Mouse (Mus musculus): ENCODE data around the gene Kat2a. TPM values are rescaled to one million over a fixed set of nuclear protein-coding genes. Genes with fewer than 3 reads are reported as not detected.

Kat2a gene
- polyA plus RNA-seq, 1 experiment from 2014 or later: 50.7 TPM

- Histone ChIP-seq H3K9me3 (ENCODE audit: control insufficient read depth, low read depth, low read length) (no peaks in the 10 kb centered on the region), H3K4me3 (ENCODE audit: low read depth, low read length) (peak overlapping the region; percentile 99; the same call in 1 of the 2 replicates), H3K4me1 (ENCODE audit: control insufficient read depth, insufficient read depth, low read length) (peaks cover 13% of the 10 kb centered on the region), H3K27me3 (ENCODE audit: control insufficient read depth, insufficient read depth, low read length) (no peaks in the 10 kb centered on the region), H3K36me3 (ENCODE audit: control insufficient read depth, insufficient read depth, low read length) (no peaks in the 10 kb centered on the region), H3K9ac (replicated peaks; ENCODE audit: low read depth, low read length) (no peak overlapping the region), H3K4me2 (replicated peaks; ENCODE audit: low read depth, low read length) (peak overlapping the region; percentile 53), H3K27ac (ENCODE audit: low read length) (no peak overlapping the region)
- 19% methylated on average over 5 of the region's 5 CpGs for WGBS
- ATAC-seq (ENCODE audit: insufficient number of reproducible peaks, insufficient read depth, low FRiP score, low read depth): no peak
Measured at GRCm38 (mm10) chr11:100738749-100739148, 26.5 kb upstream of the Kat2a start.

DNA sequence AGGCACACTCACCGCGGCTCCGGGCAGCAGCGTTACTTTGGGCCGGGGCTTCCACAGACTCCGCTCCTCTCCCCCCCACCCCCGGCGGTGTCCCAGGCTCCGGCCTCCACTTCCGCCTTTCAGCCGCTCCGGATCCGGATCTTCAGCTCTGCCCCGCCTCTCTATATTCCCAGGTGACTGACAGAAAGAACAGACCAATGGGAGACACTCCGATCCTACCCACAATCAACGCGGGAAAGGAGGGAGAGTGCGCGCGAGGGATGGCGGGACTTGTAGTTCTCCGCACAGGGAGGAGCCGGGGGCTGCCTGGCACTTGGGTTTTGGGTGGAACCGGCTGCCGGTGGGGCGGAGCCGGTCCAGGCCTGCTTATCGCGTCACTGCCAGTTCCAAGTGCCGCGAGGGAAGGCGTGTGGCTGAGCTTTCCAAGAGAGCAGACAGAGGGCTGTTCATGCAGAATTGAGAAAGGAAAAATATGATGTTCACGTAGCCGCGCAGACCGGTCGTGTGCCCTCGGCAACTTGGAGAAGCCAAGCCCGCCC, 25.9 kb upstream of the Kat2a start, which contains the start of gene Rab5c:
Gene Rab5c (minus strand): TSS at position 150 of the 539 bp plus-strand sequence.
- H3K4me1 ChIP-seq (ENCODE audit: control insufficient read depth, insufficient read depth, low read length): peaks cover 13% of the 10 kb centered on the region
- no peaks in the 10 kb centered on the region for H3K36me3 ChIP-seq (ENCODE audit: control insufficient read depth, insufficient read depth, low read length)
- H3K27me3 ChIP-seq (ENCODE audit: control insufficient read depth, insufficient read depth, low read length): no peaks in the 10 kb centered on the region
- H3K9ac ChIP-seq (replicated peaks; ENCODE audit: low read depth, low read length): peak within 1 kb of the TSS; percentile 87
- peak within 1 kb of the TSS; percentile 99 for H3K4me3 ChIP-seq (ENCODE audit: low read depth, low read length)
- ATAC-seq (ENCODE audit: insufficient number of reproducible peaks, insufficient read depth, low FRiP score, low read depth): peak; percentile 99
- peak within 1 kb of the TSS; percentile 88 for H3K4me2 ChIP-seq (replicated peaks; ENCODE audit: low read depth, low read length)
- WGBS: under 1% methylated on average over 39 of the region's 39 CpGs
- H3K27ac ChIP-seq (ENCODE audit: low read length): peak within 1 kb of the TSS; percentile 56
- H3K9me3 ChIP-seq (ENCODE audit: control insufficient read depth, low read depth, low read length): no peaks in the 10 kb centered on the region

DNA sequence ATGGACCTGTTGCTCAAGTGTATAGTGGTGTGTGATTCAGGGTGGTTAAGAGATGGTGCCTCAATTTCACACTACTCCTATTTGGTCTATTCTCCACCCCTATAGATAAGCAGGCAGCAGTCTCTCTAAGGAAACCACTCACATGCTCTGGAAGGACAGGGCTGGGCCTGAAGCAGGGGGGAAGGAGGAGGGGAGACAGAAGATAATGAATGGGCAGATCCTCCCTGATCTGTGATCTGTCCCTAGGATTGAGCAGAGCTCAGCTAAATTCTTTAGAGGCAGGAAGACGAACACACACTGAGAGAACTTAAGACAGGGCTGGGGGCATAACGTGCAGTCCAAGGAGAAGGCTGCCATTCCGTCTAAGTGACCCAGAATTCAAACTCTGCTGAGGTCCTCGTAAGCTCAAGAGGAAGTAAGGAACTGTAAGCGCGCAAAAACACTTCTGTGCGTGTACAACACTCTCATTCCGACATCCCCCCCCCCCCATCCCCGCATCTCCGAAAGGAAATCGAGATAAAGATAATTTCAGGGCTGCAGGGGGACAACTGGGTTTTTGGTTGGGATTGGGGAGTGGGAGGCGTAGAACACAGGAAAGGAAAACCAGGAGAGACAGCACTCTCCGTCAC, 25.0 kb upstream of the Kat2a start:
- peak overlapping the region; percentile 87 for H3K9ac ChIP-seq (replicated peaks; ENCODE audit: low read depth, low read length)
- peak overlapping the region; percentile 56 for H3K27ac ChIP-seq (ENCODE audit: low read length)
- H3K4me2 ChIP-seq (replicated peaks; ENCODE audit: low read depth, low read length): peak overlapping the region; percentile 88
- 2% methylated on average over 13 of the region's 13 CpGs for WGBS
- no peaks in the 10 kb centered on the region; the same call in 1 of the 2 replicates for H3K36me3 ChIP-seq (ENCODE audit: control insufficient read depth, insufficient read depth, low read length)
- H3K4me3 ChIP-seq (ENCODE audit: low read depth, low read length): peak overlapping the region; percentile 99
- no peaks in the 10 kb centered on the region for H3K27me3 ChIP-seq (ENCODE audit: control insufficient read depth, insufficient read depth, low read length)
- peaks cover 13% of the 10 kb centered on the region for H3K4me1 ChIP-seq (ENCODE audit: control insufficient read depth, insufficient read depth, low read length)
- H3K9me3 ChIP-seq (ENCODE audit: control insufficient read depth, low read depth, low read length): no peaks in the 10 kb centered on the region
- no peak for ATAC-seq (ENCODE audit: insufficient number of reproducible peaks, insufficient read depth, low FRiP score, low read depth)

DNA sequence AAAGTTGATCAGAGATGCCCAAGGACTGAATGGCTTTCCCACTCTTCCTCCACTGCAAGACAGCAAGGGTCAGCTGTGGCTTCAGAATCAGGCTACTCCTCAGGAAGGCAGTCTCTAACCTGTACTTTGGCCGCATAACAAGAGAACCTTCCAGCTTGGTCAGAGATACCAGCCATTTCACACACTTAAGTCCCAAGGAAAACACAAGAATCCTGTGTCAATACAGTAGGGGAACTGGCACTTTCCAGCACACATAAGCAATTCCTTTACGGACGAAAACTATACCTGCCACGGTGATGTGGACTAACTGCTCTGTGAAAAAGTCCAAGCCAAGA, 24.4 kb upstream of the Kat2a start:
- no peak for ATAC-seq (ENCODE audit: insufficient number of reproducible peaks, insufficient read depth, low FRiP score, low read depth)
- no peaks in the 10 kb centered on the region for H3K27me3 ChIP-seq (ENCODE audit: control insufficient read depth, insufficient read depth, low read length)
- H3K4me1 ChIP-seq (ENCODE audit: control insufficient read depth, insufficient read depth, low read length): peaks cover 13% of the 10 kb centered on the region
- peak overlapping the region; percentile 99 for H3K4me3 ChIP-seq (ENCODE audit: low read depth, low read length)
- H3K9ac ChIP-seq (replicated peaks; ENCODE audit: low read depth, low read length): peak overlapping the region; percentile 87; the same call in 1 of the 2 replicates
- no peak overlapping the region for H3K27ac ChIP-seq (ENCODE audit: low read length)
- H3K4me2 ChIP-seq (replicated peaks; ENCODE audit: low read depth, low read length): peak overlapping the region; percentile 88
- H3K9me3 ChIP-seq (ENCODE audit: control insufficient read depth, low read depth, low read length): no peaks in the 10 kb centered on the region
- H3K36me3 ChIP-seq (ENCODE audit: control insufficient read depth, insufficient read depth, low read length): no peaks in the 10 kb centered on the region; the same call in 1 of the 2 replicates
- 61% methylated on average over 4 of the region's 4 CpGs for WGBS

DNA sequence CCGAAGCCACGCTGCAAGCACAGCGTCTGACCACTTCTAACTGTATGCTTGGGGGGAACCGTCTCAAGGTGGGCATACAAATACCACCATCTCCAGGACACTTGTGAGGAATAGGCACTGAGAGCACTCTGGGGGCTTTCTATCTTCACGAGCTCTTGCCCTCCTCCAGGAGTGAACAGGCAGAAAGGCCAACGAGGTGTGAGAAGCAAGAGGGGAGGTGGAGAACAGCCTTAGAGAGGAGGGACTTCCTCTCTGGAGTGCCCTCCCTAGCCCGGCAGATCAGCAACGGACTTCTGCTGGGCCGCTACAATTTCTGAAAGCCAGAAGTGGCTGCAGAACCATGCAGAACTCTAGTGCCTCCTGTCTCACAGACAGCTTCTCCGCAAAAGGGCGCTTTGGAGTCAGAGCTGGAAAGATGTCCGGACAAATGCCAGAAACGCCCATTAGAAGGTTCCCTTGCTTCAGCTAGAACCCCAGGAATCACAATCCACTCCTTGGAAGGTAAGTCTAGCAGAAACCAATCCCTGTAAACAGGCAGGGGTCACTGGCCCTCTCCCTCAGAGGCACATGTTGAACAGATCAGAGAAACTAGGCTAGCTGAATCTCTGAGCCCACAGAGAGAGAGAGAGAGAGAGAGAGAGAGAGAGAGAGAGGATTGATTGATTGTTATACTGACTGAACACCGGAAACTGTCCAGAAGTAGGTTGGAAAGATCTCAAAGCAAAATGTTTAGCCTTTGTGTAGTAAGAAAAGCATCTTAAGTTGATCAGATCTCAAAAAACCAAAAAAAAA, 23.9 kb upstream of the Kat2a start:
- no peak for ATAC-seq (ENCODE audit: insufficient number of reproducible peaks, insufficient read depth, low FRiP score, low read depth)
- H3K4me3 ChIP-seq (ENCODE audit: low read depth, low read length): 0 out of 2 replicates have a peak overlapping the region, but pooled peaks have one; percentile 99
- H3K4me1 ChIP-seq (ENCODE audit: control insufficient read depth, insufficient read depth, low read length): peaks cover 13% of the 10 kb centered on the region
- no peak overlapping the region; the same call in 1 of the 2 replicates for H3K9ac ChIP-seq (replicated peaks; ENCODE audit: low read depth, low read length)
- no peaks in the 10 kb centered on the region for H3K9me3 ChIP-seq (ENCODE audit: control insufficient read depth, low read depth, low read length)
- H3K27ac ChIP-seq (ENCODE audit: low read length): no peak overlapping the region
- 68% methylated on average over 14 of the region's 14 CpGs for WGBS
- no peaks in the 10 kb centered on the region; the same call in 1 of the 2 replicates for H3K36me3 ChIP-seq (ENCODE audit: control insufficient read depth, insufficient read depth, low read length)
- peak overlapping the region; percentile 16; the same call in 1 of the 2 replicates for H3K4me2 ChIP-seq (replicated peaks; ENCODE audit: low read depth, low read length)
- H3K27me3 ChIP-seq (ENCODE audit: control insufficient read depth, insufficient read depth, low read length): no peaks in the 10 kb centered on the region

DNA sequence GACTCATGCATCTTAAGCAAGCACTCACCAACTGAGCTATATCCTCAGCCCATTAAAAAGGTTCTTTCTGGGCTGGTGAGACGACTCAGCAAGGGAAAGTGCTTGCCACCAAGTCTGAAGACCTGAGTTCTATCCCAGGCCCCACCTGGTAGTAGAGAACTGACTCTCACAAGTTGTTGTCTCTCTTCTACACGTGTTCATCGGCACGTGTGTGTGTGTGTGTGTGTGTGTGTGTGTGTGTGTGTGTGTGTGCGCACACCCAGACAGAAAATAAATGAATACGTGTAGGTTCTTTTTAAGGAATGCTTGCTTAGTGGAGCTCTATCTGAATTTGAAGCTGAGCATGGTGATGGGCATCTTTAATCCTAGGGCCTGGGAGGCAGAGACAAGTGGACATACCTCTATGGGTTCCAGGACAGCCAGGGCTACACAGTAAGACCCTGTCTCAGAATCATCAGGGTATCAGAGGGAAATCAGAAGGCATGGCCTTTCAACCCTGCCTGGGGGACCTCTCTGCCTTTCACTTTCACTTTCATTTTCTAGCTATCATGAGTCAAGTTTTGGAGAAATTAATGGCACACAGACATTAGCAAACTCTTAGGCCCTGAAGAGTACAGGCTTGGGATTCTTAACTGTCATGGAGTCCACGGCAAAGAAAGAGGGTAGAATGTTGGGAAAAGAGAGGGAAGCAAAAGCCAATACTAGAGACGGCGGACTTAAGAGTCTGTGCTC, 23.0 kb upstream of the Kat2a start:
- Histone ChIP-seq H3K4me3 (ENCODE audit: low read depth, low read length) (no peak overlapping the region), H3K4me1 (ENCODE audit: control insufficient read depth, insufficient read depth, low read length) (peaks cover 13% of the 10 kb centered on the region), H3K27me3 (ENCODE audit: control insufficient read depth, insufficient read depth, low read length) (no peaks in the 10 kb centered on the region), H3K9ac (replicated peaks; ENCODE audit: low read depth, low read length) (no peak overlapping the region), H3K27ac (ENCODE audit: low read length) (no peak overlapping the region), H3K36me3 (ENCODE audit: control insufficient read depth, insufficient read depth, low read length) (no peaks in the 10 kb centered on the region; the same call in 1 of the 2 replicates), H3K4me2 (replicated peaks; ENCODE audit: low read depth, low read length) (0 out of 2 replicates have a peak overlapping the region, but pooled peaks have one; percentile 16), H3K9me3 (ENCODE audit: control insufficient read depth, low read depth, low read length) (no peaks in the 10 kb centered on the region)
- WGBS: 86% methylated on average over 9 of the region's 9 CpGs
- no peak for ATAC-seq (ENCODE audit: insufficient number of reproducible peaks, insufficient read depth, low FRiP score, low read depth)

GRCm38 (mm10) chr11:100730477-100731205, 18.4 kb upstream of the Kat2a start:
- no peak overlapping the region for H3K4me3 ChIP-seq (ENCODE audit: low read depth, low read length)
- H3K27ac ChIP-seq (ENCODE audit: low read length): no peak overlapping the region
- no peak overlapping the region for H3K9ac ChIP-seq (replicated peaks; ENCODE audit: low read depth, low read length)
- H3K4me2 ChIP-seq (replicated peaks; ENCODE audit: low read depth, low read length): no peak overlapping the region
- H3K4me1 ChIP-seq (ENCODE audit: control insufficient read depth, insufficient read depth, low read length): no peaks in the 10 kb centered on the region
- H3K36me3 ChIP-seq (ENCODE audit: control insufficient read depth, insufficient read depth, low read length): peaks cover 5% of the 10 kb centered on the region
- no peak for ATAC-seq (ENCODE audit: insufficient number of reproducible peaks, insufficient read depth, low FRiP score, low read depth)
- 88% methylated on average over 6 of the region's 6 CpGs for WGBS
- H3K27me3 ChIP-seq (ENCODE audit: control insufficient read depth, insufficient read depth, low read length): no peaks in the 10 kb centered on the region
- no peaks in the 10 kb centered on the region for H3K9me3 ChIP-seq (ENCODE audit: control insufficient read depth, low read depth, low read length)

Measured in stomach, embryonic 14.5 days (tissue).